Mouse (Mus musculus) kidney, postnatal 0 days (tissue): ENCODE results near the gene Txnrd2. TPM values are rescaled to one million over a fixed set of nuclear protein-coding genes. Genes with fewer than 3 reads are reported as not detected.

ENCODE experiments used
- ATAC-seq: fragments of 200-750 bp; cut with Nextera tagmentation; replicated peaks from 2 replicates; pipeline ENCODE4 v1.8.0; 2017; ENCODE audit warnings: low read depth, moderate number of reproducible peaks, moderate TSS enrichment, moderate library complexity; ENCODE audit not compliant: low FRiP score
- DNase-seq: peaks from one replicate; pipeline ENCODE4 v3.0.0-alpha.2; 2016; ENCODE audit warnings: low spot score
- H3K27ac ChIP-seq: fragments of 300-500 bp; sonication (generic); 2 replicates; pipeline ENCODE4 v1.5.1; 2014; ENCODE audit warnings: mild to moderate bottlenecking
- H3K27me3 ChIP-seq: fragments of 300-500 bp; sonication (generic); 2 replicates; pipeline ENCODE4 v1.6.1; 2014; ENCODE audit warnings: low read length, mixed read lengths; ENCODE audit not compliant: insufficient read depth
- H3K36me3 ChIP-seq: fragments of 300-500 bp; sonication (generic); 2 replicates; pipeline ENCODE4 v1.6.1; 2014; ENCODE audit warnings: low read length, mixed read lengths; ENCODE audit not compliant: insufficient read depth
- H3K4me1 ChIP-seq: fragments of 300-500 bp; sonication (generic); replicated peaks from 2 replicates; pipeline ENCODE4 v1.6.1; 2014; ENCODE audit warnings: antibody characterized with exemption, low read length, mixed read lengths; ENCODE audit not compliant: insufficient read depth
- H3K4me2 ChIP-seq: fragments of 300-500 bp; sonication (generic); 2 replicates; pipeline ENCODE4 v1.6.1; 2014; ENCODE audit warnings: mild to moderate bottlenecking, low read length, moderate library complexity, mixed read lengths
- H3K4me3 ChIP-seq: fragments of 300-500 bp; sonication (generic); replicated peaks from 2 replicates; pipeline ENCODE4 v1.5.1; 2014; ENCODE audit warnings: low read depth, low read length
- H3K9ac ChIP-seq: fragments of 300-500 bp; sonication (generic); 2 replicates; pipeline ENCODE4 v1.6.1; 2014; ENCODE audit warnings: low read depth, low read length
- H3K9me3 ChIP-seq: fragments of 300-500 bp; sonication (generic); replicated peaks from 2 replicates; pipeline ENCODE4 v1.6.1; 2016; ENCODE audit warnings: low read length, inconsistent platforms, mixed read lengths
- CTCF ChIP-seq: IDR thresholded peaks from 2 replicates; pipeline ENCODE4 v1.5.1; 2016; ENCODE audit warnings: antibody characterized with exemption, low read depth, mild to moderate bottlenecking, moderate library complexity
- WGBS: fragments of 180-500 bp; shearing (Covaris S2); extraction: QIAGEN DNeasy Blood & Tissue Kit; methylation state at CpG from one replicate; pipeline ENCODE4 v1.1.7; 2014; 5-methylcytosine and 5-hydroxymethylcytosine counted together
- polyA plus RNA-seq: library from polyadenylated mRNA; unstranded; fragments of >200 nt; fragmentation: Nextera tagmentation; extraction: Ambion mirVana; gene quantifications from 2 replicates; pipeline ENCODE4 v1.2.1, GENCODE M21; 2015

The Txnrd2 gene
- polyA plus RNA-seq, 1 experiment from 2014 or later, result 30.6 TPM

DNA sequence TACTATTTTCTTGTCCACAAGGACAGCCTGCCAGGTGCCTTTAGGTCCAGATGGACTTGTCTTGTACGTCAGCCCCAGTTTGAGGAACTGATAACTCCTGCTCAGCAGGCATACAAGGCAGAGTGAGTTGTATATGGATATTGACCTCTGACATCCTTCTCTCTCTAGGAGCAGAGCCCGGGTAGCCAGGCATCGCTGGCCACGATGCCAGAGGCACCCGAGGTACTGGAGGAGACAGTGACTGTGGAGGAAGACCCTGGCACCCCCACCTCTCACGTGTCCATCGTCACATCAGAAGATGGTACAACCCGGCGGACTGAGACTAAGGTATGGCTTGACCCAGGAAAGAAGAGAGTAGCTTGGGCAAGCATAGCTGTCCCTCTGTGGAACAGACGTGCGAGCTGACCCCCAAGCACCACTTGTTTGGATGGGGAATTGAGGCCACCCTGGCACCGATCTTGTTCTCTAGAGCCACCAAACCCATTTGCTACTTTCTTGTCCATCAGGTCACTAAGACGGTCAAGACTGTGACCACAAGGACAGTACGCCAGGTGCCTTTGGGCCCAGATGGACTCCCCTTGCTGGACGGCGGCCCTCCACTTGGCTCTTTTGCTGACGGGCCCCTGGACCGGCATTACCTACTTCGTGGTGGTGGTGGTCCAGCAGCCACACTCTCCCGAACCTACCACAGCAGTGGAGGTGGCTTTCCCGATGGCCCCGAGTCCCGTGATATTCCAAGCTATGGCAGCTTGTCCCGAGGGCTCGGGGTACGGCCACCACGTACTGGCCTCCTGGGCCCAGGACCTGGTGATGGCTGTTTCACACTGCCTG, 29.2 kb upstream of the Txnrd2 start:
- H3K9me3 ChIP-seq, result no peaks in the 10 kb centered on the region
- H3K9ac ChIP-seq, result no peak overlapping the region
- ATAC-seq (no peak), DNase-seq (no peak)
- no peak overlapping the region for H3K4me3 ChIP-seq
- H3K27ac ChIP-seq, result no peak overlapping the region
- no peak for TF ChIP-seq CTCF
- no peak overlapping the region for H3K4me2 ChIP-seq
- H3K27me3 ChIP-seq, result no peaks in the 10 kb centered on the region
- H3K4me1 ChIP-seq, result peaks cover 27% of the 10 kb centered on the region
- peaks cover 32% of the 10 kb centered on the region for H3K36me3 ChIP-seq
- 94% methylated on average over 27 of the region's 27 CpGs for WGBS

- no peak overlapping the region for H3K4me3 ChIP-seq
- DNase-seq, result no peak
- no peak overlapping the region for H3K4me2 ChIP-seq
- no peak for ATAC-seq
- peaks cover 45% of the 10 kb centered on the region for H3K36me3 ChIP-seq
- TF ChIP-seq CTCF, result no peak
- H3K9me3 ChIP-seq, result no peaks in the 10 kb centered on the region
- WGBS, result 75% methylated on average over 9 of the region's 9 CpGs
- H3K27me3 ChIP-seq, result no peaks in the 10 kb centered on the region
- H3K4me1 ChIP-seq, result peaks cover 16% of the 10 kb centered on the region
- H3K9ac ChIP-seq, result no peak overlapping the region
- H3K27ac ChIP-seq, result no peak overlapping the region
Observed at GRCm38 (mm10) chr16:18400028-18400427, 26.2 kb upstream of the Txnrd2 start.

DNA sequence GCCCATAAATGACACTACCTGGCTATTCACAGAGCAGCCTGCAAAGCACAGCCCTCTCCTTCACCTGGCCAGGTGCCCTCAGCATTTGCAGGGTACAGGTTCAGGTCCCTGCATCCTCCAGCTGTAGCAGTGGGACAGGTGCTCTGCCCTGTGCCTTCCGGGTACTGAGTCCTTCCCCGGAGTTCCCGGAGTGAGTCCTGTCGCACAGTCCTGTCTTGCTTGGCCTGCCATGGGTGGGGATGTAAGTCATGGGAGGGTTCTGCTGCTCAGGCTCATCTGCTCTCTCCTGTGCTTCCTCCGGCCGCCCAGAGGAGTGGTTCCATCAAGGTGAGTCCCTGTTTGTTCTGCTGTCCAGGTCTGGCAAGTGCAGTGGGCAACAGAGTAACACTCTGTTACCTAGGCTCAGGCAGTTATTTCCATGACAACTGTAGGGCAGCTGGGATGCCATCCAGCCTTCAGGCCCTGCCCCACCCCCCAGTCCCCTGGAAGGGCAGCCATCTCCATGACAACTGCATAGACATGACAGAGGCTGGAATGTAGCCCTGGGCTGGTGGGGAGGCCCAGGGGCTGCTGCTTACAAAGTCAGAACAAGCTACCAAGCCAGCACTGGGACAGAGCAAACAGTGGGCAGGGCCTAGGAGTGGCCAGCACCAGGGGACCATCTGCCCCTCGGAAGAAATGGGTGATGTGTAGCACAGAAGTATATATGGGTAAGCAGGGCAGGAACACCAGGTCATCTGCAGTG, 25.5 kb upstream of the Txnrd2 start:
- DNase-seq (peak; percentile 44), ATAC-seq (peak; percentile 35; the same call in 1 of the 2 replicates)
- H3K4me3 ChIP-seq, result no peak overlapping the region
- 39% methylated on average over 7 of the region's 7 CpGs for WGBS
- no peaks in the 10 kb centered on the region for H3K9me3 ChIP-seq
- no peaks in the 10 kb centered on the region for H3K27me3 ChIP-seq
- TF ChIP-seq CTCF, result no peak
- H3K36me3 ChIP-seq, result peaks cover 45% of the 10 kb centered on the region
- H3K27ac ChIP-seq, result no peak overlapping the region
- no peak overlapping the region for H3K4me2 ChIP-seq
- H3K9ac ChIP-seq, result no peak overlapping the region
- H3K4me1 ChIP-seq, result peaks cover 12% of the 10 kb centered on the region

DNA sequence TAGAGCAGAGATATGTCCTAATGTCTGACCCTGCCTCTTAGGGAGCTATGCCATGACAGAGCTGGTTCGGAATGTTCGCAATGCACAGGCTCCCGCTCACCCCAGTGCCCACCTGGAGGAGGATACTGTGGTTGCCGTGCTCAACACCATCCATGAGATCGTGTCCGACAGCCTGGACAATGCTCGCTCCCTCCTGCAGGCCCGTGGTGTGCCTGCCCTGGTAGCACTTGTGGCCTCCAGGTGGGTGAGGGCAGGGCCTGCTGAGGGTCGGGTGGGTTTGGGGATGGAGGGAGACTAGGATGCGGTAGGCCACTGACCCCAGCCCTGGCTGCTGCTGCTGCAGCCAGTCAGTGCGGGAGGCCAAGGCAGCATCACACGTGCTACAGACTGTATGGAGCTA, 22.9 kb upstream of the Txnrd2 start:
- 80% methylated on average over 12 of the region's 12 CpGs for WGBS
- Histone ChIP-seq H3K9ac (no peak overlapping the region), H3K27ac (no peak overlapping the region), H3K9me3 (no peaks in the 10 kb centered on the region), H3K4me1 (0 out of 2 replicates have a peak, but pooled peaks cover 4% of the 10 kb centered on the region), H3K4me3 (no peak overlapping the region), H3K4me2 (no peak overlapping the region), H3K27me3 (no peaks in the 10 kb centered on the region), H3K36me3 (peaks cover 29% of the 10 kb centered on the region; the same call in 1 of the 2 replicates)
- ATAC-seq, result no peak
- no peak for DNase-seq
- TF ChIP-seq CTCF, result no peak

DNA sequence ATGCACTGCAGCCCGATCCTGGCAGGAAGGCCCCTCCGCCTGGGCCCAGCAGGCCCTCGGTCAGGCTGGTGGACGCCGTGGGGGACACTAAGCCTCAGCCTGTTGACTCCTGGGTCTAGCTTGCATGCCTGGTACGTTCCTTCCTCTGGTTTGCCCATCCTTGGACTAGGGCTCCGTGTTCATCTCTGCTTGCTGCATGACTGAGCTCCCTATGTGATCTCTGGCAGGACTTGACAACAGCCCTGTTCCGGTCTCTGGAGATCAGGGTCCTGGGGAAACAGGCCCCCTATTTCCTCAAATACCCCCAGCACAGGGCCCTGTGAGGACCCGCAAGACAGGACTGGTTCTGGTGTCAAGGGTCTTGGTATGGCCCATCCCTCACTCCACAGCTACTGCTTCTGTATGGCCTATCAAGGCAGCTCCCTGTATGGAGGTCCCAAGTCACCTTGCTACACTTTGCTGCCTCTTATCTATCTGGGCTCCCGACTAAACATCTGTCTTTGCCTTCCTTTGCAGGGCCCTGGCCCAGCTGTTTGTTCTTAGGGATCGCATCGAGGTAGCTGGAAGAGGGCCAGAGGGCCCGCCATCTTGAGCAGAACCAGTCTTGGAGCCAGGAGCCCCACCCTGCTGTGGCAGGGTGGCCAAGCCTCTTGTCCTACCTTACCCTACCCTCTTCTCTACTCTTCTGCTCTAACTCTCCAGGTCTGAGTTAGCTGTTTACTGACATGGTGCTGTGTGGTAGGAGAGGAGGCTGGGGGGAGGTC, 20.9 kb upstream of the Txnrd2 start:
- DNase-seq (no peak), ATAC-seq (no peak)
- WGBS, result 85% methylated on average over 13 of the region's 13 CpGs
- H3K9ac ChIP-seq, result no peak overlapping the region
- H3K9me3 ChIP-seq, result no peaks in the 10 kb centered on the region
- no peak overlapping the region for H3K4me3 ChIP-seq
- no peak for TF ChIP-seq CTCF
- H3K27ac ChIP-seq, result no peak overlapping the region
- H3K4me2 ChIP-seq, result no peak overlapping the region
- 0 out of 2 replicates have a peak, but pooled peaks cover 20% of the 10 kb centered on the region for H3K36me3 ChIP-seq
- H3K4me1 ChIP-seq, result 0 out of 2 replicates have a peak, but pooled peaks cover 4% of the 10 kb centered on the region
- no peaks in the 10 kb centered on the region for H3K27me3 ChIP-seq

GRCm38 (mm10) chr16:18405876-18406275, 20.3 kb upstream of the Txnrd2 start:
- 0 out of 2 replicates have a peak, but pooled peaks cover 21% of the 10 kb centered on the region for H3K36me3 ChIP-seq
- no peak for TF ChIP-seq CTCF
- WGBS, result 70% methylated on average over 2 of the region's 2 CpGs

More at GRCm38 (mm10) chr16:18405876-18406275, 20.3 kb upstream of the Txnrd2 start:
- Histone ChIP-seq H3K4me2 (no peak overlapping the region), H3K27me3 (no peaks in the 10 kb centered on the region), H3K27ac (no peak overlapping the region), H3K4me3 (no peak overlapping the region), H3K4me1 (0 out of 2 replicates have a peak, but pooled peaks cover 8% of the 10 kb centered on the region), H3K9me3 (no peaks in the 10 kb centered on the region), H3K9ac (no peak overlapping the region)
- ATAC-seq (no peak), DNase-seq (no peak)
